Mouse (Mus musculus) ES-E14 (cell line): ENCODE measurements around the gene Rpl10a.

Experiments used
- CHD2 ChIP-seq: IDR thresholded peaks from 2 replicates; pipeline ENCODE4 v1.6.1; 2014; ENCODE audit warnings: mild to moderate bottlenecking, low read depth, low read length, inconsistent platforms
- MAFK ChIP-seq: IDR thresholded peaks from 2 replicates; pipeline ENCODE4 v1.6.1; 2014; ENCODE audit warnings: mild to moderate bottlenecking, low read depth, low read length, inconsistent platforms; ENCODE audit not compliant: insufficient read depth
- ZC3H11A ChIP-seq: IDR thresholded peaks from 2 replicates; pipeline ENCODE4 v1.6.1; 2012; ENCODE audit warnings: low read depth, mild to moderate bottlenecking, inconsistent platforms, low read length, borderline replicate concordance
- ZNF384 ChIP-seq: IDR thresholded peaks from 2 replicates; pipeline ENCODE4 v1.6.1; 2012; ENCODE audit warnings: low read depth, low read length, inconsistent platforms

GRCm38 (mm10) chr17:28368449-28368848, 40.2 kb downstream of the Rpl10a start:
- TF ChIP-seq CHD2, result no peak
- TF ChIP-seq ZNF384, result 0 out of 2 replicates have a peak, but pooled peaks have one; percentile 13
- no peak for TF ChIP-seq MAFK
- TF ChIP-seq ZC3H11A, result no peak
